Mouse (Mus musculus): ENCODE measurements around the gene Slamf6.

Slamf6 gene

GRCm38 (mm10) chr1:171994918-171995715 is 77.8 kb downstream of the Slamf6 start:
- no peak for DNase-seq (ENCODE audit: low spot score)

GRCm38 (mm10) chr1:171996701-171997100 is 79.4 kb downstream of the Slamf6 start:
- no peak for DNase-seq (ENCODE audit: low spot score)

GRCm38 (mm10) chr1:171998820-171999597 is 81.7 kb downstream of the Slamf6 start:
- DNase-seq (ENCODE audit: low spot score) = no peak

GRCm38 (mm10) chr1:172000641-172001040 is 83.3 kb downstream of the Slamf6 start:
- no peak for DNase-seq (ENCODE audit: low spot score)

GRCm38 (mm10) chr1:172001665-172002064 is 84.3 kb downstream of the Slamf6 start:
- no peak for DNase-seq (ENCODE audit: low spot score)

Data from testis, postnatal 14 days (tissue).